Mouse (Mus musculus) embryonic facial prominence, embryonic 11.5 days (tissue): ENCODE data around the gene Tmem131. TPM values are rescaled to one million over a fixed set of nuclear protein-coding genes. Genes with fewer than 3 reads are reported as not detected.
"Not testable (repeated sequence)": the region's sequence is repeated elsewhere in the genome, so short reads cannot be mapped to it uniquely, and the experiment has no call there.

Experiments used
- ATAC-seq: fragments of 200-750 bp; cut with Nextera tagmentation; replicated peaks from 2 replicates; pipeline ENCODE4 v1.8.0; 2017; ENCODE audit warnings: low read depth; ENCODE audit not compliant: insufficient number of reproducible peaks, low FRiP score, low TSS enrichment
- DNase-seq: peaks from one replicate; pipeline ENCODE4 v3.0.0-alpha.2; 2015; ENCODE audit warnings: low spot score
- H3K27ac ChIP-seq: fragments of 300-500 bp; sonication (generic); replicated peaks from 2 replicates; pipeline ENCODE4 v1.5.1; 2014; ENCODE audit warnings: mild to moderate bottlenecking, low read depth, low read length, control low read depth
- H3K27me3 ChIP-seq: fragments of 300-500 bp; sonication (generic); 2 replicates; pipeline ENCODE4 v1.6.1; 2014; ENCODE audit warnings: mild to moderate bottlenecking, low read length, moderate library complexity, mixed read lengths; ENCODE audit not compliant: control insufficient read depth, insufficient read depth
- H3K36me3 ChIP-seq: fragments of 300-500 bp; sonication (generic); replicated peaks from 2 replicates; pipeline ENCODE4 v1.6.1; 2014; ENCODE audit warnings: low read depth, mild to moderate bottlenecking, low read length, moderate library complexity, mixed read lengths; ENCODE audit not compliant: control insufficient read depth, insufficient read depth
- H3K4me1 ChIP-seq: fragments of 300-500 bp; sonication (generic); 2 replicates; pipeline ENCODE4 v1.6.1; 2014; ENCODE audit warnings: low read length, mixed read lengths; ENCODE audit not compliant: control insufficient read depth, insufficient read depth
- H3K4me2 ChIP-seq: fragments of 300-500 bp; sonication (generic); 2 replicates; pipeline ENCODE4 v1.6.1; 2014; ENCODE audit warnings: low read depth, mild to moderate bottlenecking, control low read depth, low read length, moderate library complexity
- H3K4me3 ChIP-seq: fragments of 300-500 bp; sonication (generic); 2 replicates; pipeline ENCODE4 v1.5.1; 2014; ENCODE audit warnings: low read depth, low read length, control low read depth
- H3K9ac ChIP-seq: fragments of 300-500 bp; sonication (generic); replicated peaks from 2 replicates; pipeline ENCODE4 v1.6.1; 2014; ENCODE audit warnings: mild to moderate bottlenecking, control low read depth, low read length
- H3K9me3 ChIP-seq: fragments of 300-500 bp; sonication (generic); replicated peaks from 2 replicates; pipeline ENCODE4 v1.6.1; 2016; ENCODE audit warnings: mild to moderate bottlenecking, low read length, inconsistent platforms, mixed read lengths; ENCODE audit not compliant: control insufficient read depth
- WGBS: fragments of 180-500 bp; shearing (Covaris S2); extraction: QIAGEN DNeasy Blood & Tissue Kit; methylation state at CpG from one replicate; pipeline ENCODE4 v1.1.7; 2014; 5-methylcytosine and 5-hydroxymethylcytosine counted together
- polyA plus RNA-seq: library from polyadenylated mRNA; unstranded; fragments of >200 nt; fragmentation: Nextera tagmentation; extraction: Ambion mirVana; gene quantifications from 2 replicates; pipeline ENCODE4 v1.2.1, GENCODE M21; 2014

The Tmem131 gene
- polyA plus RNA-seq, 1 experiment from 2014 or later, result 18.9 TPM

DNA sequence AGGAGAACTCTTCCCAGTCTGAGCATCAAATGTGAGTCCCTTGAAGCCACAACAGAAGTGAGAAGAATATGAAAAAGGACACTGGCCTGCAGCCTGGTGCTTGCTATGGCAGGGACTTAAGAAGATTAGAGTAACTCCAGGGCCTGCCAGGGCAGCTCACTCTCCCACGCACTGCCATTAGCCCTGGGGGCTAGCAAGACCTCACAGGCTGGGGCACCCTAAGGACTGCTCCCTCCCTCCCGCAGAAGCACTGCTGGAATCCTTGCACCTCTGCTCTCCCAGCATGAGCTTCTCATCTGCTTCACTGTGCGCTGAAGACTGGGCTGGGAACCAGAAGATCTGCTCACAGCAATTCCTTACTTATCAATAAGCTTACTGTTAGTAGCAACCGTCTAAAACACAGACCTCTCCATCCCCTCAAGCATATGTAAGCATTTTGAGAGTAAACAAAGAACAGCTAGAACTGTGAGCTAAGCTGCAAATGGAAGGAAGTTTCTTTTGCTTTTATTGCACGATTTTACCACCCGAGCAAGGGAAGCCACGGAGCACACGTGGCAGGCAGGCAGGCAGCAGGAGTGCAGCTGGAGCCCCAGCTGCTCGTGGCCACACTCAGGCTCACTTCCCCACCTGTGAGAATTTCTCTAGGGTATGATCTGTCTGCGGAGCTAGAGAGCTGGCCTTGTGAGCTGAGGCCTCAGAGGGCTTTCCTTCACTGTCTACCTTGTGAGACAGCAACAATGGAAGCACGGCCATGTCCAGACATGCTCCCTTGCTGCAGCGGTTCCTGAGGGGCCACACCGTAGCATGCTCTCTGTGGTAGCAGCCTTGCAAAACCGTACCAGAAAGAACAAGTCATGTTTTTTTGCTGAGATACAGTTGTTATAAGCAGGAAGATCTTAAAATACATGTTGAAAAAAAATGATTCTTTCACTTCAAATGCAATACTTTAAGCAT is 112.3 kb downstream of the Tmem131 start:
- peak overlapping the region; percentile 22; the same call in 1 of the 2 replicates for H3K27ac ChIP-seq
- no peak overlapping the region for H3K4me2 ChIP-seq
- peaks cover 2% of the 10 kb centered on the region for H3K36me3 ChIP-seq

DNA sequence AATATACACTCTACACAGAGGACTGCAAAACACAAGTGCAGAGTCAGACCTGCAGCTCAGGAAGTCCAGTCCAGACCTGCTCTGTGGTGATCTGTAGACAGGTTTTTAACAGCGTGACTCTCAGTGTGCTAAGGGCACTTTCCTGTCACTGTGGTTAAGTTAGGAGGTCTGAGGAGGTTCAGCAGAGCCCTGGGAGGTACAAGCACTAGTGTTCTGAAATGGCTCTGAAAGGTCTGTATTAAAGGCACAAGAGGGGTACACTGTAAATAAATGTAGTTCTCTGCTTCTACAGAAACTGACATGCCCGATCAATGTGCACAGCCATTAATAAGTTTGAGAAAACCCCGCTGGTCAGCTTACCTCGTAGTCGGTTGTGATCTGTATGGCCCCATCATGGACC is 119.1 kb downstream of the Tmem131 start:
- H3K36me3 ChIP-seq, result no peaks in the 10 kb centered on the region; the same call in none of the 2 replicates
- H3K4me3 ChIP-seq, result no peak overlapping the region
- no peaks in the 10 kb centered on the region for H3K27me3 ChIP-seq
- no peak for DNase-seq
- 92% methylated on average over 5 of the region's 5 CpGs for WGBS
- H3K9me3 ChIP-seq, result no peaks in the 10 kb centered on the region
- H3K9ac ChIP-seq, result no peak overlapping the region
- H3K4me2 ChIP-seq, result no peak overlapping the region
- no peak for ATAC-seq
- H3K27ac ChIP-seq, result no peak overlapping the region
- no peaks in the 10 kb centered on the region for H3K4me1 ChIP-seq

More for the DNA sequence above, 112.3 kb downstream of the Tmem131 start:
- Histone ChIP-seq H3K4me1 (no peaks in the 10 kb centered on the region), H3K9ac (no peak overlapping the region), H3K4me3 (no peak overlapping the region), H3K9me3 (no peaks in the 10 kb centered on the region), H3K27me3 (no peaks in the 10 kb centered on the region)
- ATAC-seq, result no peak
- peak; percentile 28 for DNase-seq
- 47% methylated on average over 14 of the region's 14 CpGs for WGBS

DNA sequence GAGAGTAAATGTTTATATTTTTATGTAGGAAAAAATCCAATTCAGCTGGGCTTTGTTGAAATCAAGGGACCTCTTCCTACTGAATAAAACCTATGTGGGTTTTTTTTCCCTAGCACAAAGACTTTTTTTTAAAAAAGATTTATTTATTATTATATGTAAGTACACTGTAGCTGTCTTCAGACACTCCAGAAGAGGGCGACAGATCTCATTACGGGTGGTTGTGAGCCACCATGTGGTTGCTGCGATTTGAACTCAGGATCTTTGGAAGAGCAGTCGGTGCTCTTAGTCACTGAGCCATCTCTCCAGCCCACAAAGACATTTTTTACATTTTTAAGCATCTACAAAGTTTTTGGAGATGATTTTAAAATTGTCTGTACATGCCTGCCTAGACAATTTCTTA is 121.5 kb downstream of the Tmem131 start:
- not testable (repeated sequence) for H3K4me2 ChIP-seq, H3K27ac ChIP-seq, DNase-seq, ATAC-seq, H3K9ac ChIP-seq, H3K4me1 ChIP-seq, H3K4me3 ChIP-seq, H3K27me3 ChIP-seq, H3K36me3 ChIP-seq, H3K9me3 ChIP-seq
- 89% methylated on average over 4 of the region's 4 CpGs for WGBS

DNA sequence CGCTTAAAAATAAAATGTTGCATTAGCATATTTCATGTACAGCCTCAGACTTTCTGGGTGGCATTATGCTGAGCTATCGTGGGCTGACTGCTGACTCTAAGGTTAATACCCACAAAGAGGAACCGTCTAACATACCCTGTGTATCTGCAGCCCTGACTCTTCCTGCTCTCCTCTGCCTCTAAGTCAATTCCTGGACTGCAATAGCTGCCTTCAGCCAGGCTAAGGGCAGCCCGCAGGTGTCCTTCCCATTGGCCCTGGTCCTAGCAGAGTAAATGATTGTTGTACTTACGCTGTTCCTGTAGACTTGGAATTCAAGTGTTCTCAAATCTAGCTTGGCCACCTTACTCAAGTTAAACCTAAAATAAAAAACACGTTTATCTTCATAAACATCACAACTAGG is 128.3 kb downstream of the Tmem131 start:
- ATAC-seq (no peak), DNase-seq (no peak)
- Histone ChIP-seq H3K27ac (no peak overlapping the region), H3K4me3 (no peak overlapping the region), H3K9ac (no peak overlapping the region), H3K36me3 (no peaks in the 10 kb centered on the region; the same call in 1 of the 2 replicates), H3K4me1 (no peaks in the 10 kb centered on the region), H3K27me3 (no peaks in the 10 kb centered on the region), H3K4me2 (no peak overlapping the region), H3K9me3 (no peaks in the 10 kb centered on the region)
- WGBS, result 92% methylated on average over 6 of the region's 6 CpGs

DNA sequence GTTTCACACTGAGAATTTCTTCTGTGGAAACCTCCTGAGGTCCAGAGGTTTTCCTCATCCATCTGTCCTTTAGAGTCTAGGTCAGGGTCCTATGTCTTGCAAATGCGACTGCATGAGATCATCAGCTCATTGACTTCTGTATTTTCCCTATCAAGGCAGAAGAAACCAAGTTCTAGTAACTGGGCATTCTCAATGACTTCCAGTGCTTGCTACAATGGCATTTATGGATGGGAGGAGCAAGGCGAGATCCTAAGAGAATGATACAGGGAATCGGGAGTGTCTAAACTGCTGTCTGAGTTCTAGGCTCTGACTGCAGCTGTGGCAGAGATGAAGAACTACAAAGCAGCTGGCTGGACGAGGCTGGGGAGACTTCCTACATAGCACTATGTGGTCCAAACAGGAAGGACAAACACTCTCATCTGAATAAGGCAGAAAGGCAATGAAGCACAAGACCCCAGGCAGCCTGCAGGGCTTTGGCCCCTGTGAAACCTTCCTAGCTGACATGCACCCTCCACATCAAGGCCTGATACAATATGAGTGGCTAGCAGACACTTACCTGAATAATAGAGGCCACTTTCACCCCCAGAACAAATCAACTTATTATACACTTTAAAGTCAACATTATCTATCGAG is 129.1 kb downstream of the Tmem131 start:
- no peak overlapping the region for H3K9ac ChIP-seq
- no peak overlapping the region for H3K4me3 ChIP-seq
- 81% methylated on average over 5 of the region's 5 CpGs for WGBS
- DNase-seq (no peak), ATAC-seq (no peak)
- no peak overlapping the region for H3K27ac ChIP-seq
- H3K4me1 ChIP-seq, result no peaks in the 10 kb centered on the region
- no peaks in the 10 kb centered on the region for H3K9me3 ChIP-seq
- H3K4me2 ChIP-seq, result no peak overlapping the region
- H3K27me3 ChIP-seq, result no peaks in the 10 kb centered on the region
- no peaks in the 10 kb centered on the region; the same call in 1 of the 2 replicates for H3K36me3 ChIP-seq

DNA sequence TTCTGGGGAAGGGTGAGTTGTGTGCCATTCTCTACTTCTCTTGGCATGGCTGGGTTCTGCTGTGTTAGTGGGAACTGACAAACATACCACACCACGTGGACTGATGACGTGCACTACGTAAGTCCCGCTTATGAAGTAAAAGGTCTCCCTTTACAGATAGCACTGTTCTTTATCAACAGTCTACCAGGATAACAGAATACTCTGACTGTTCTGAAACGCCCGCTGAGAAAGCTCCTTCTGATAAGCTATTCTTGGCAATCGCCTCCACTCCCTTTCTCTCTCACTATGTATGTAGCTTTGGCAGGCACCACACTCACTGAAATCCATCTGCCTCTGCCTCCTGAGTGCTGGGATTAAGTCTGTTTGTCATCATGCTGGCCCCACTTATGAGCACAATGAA is 130.1 kb downstream of the Tmem131 start:
- Histone ChIP-seq H3K4me2 (no peak overlapping the region), H3K27ac (no peak overlapping the region), H3K9me3 (no peaks in the 10 kb centered on the region), H3K27me3 (no peaks in the 10 kb centered on the region), H3K9ac (no peak overlapping the region), H3K36me3 (no peaks in the 10 kb centered on the region; the same call in 1 of the 2 replicates), H3K4me3 (no peak overlapping the region), H3K4me1 (no peaks in the 10 kb centered on the region)
- 92% methylated on average over 7 of the region's 7 CpGs for WGBS
- no peak for DNase-seq
- ATAC-seq, result no peak

DNA sequence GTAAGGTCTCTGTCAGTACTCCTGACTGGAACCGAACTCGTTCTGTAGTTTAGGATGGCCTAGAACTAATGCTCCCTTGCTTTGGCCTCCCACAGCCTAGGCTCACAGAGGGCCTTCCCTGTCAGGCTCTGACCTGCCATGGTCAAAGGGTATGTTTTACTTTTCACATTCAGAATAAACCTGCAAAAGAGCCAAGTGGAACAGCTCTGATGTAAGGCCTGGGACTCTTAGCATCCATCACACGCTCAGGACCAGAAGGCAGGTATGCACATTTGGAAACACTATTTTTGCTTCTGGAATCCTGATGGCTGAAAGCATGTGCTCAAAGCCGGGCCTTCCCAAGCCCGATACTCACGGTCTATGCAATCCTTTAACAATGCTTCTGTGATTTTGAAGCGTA is 131.7 kb downstream of the Tmem131 start:
- Histone ChIP-seq H3K4me1 (no peaks in the 10 kb centered on the region), H3K4me3 (no peak overlapping the region), H3K4me2 (no peak overlapping the region), H3K27ac (no peak overlapping the region), H3K9ac (no peak overlapping the region), H3K27me3 (no peaks in the 10 kb centered on the region), H3K9me3 (no peaks in the 10 kb centered on the region), H3K36me3 (peaks cover 7% of the 10 kb centered on the region)
- DNase-seq (no peak), ATAC-seq (no peak)
- 92% methylated on average over 7 of the region's 7 CpGs for WGBS
